In the genomic region with DNA sequence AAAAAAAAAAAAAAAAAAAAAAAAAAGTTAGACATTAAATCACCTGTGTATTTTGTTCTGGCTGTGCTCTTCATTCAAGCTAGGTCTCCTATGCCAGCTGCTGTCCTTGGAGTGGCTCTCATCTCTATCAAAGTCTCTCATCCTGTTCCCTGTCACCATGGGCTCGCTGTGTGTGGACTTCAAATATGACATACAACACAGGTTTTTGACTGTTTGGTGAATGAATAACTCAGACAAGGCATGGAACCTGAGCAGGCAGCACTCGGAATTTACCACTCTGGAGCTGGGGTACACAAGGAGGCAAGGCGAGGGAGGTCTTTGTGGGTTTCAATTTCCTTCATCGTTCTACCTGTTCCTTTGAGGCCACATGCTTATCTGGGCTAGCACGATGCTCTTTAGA, we compare ENCODE assay signal across 27 mouse cellular contexts. TPM values are rescaled to one million over a fixed set of nuclear protein-coding genes. Genes with fewer than 3 reads are reported as not detected.
A peak's percentile ranks its signal among the peaks of the same experiment; 100 is the strongest.
DNase-seq lines count a peak whose midpoint lies in the region; ATAC-seq and TF ChIP-seq lines count a peak whose summit lies in the region.
"Had no signal": no experiment of that assay in that cellular context is flagged by ENCODE, and none has a peak within 500 bp of the region (broad histone marks: within the 10 kb centered on the region; RNA-seq: fewer than 3 reads in every experiment).

No protein-coding gene starts in this region.

- H3K4me1 ChIP-seq in liver, embryonic 11.5 days (replicated peaks; ENCODE audit: control insufficient read depth, insufficient read depth, low read length): no peaks in the 10 kb centered on the region
- H3K4me1 ChIP-seq in liver, embryonic 12.5 days: no peaks in the 10 kb centered on the region
- H3K4me1 ChIP-seq in CH12.LX (ENCODE audit: control insufficient read depth in 1 of 2, insufficient read depth in 2 of 2): peaks cover 0 to 17% of the 10 kb centered on the region in 2 experiments; a peak in 2 of 4 replicates
- H3K4me1 ChIP-seq in midbrain, embryonic 11.5 days (ENCODE audit: control insufficient read depth, insufficient read depth, low read length): no peaks in the 10 kb centered on the region
- H3K4me1 ChIP-seq: embryonic facial prominence, embryonic 13.5 days; embryonic facial prominence, embryonic 15.5 days; forebrain, embryonic 10.5 days; forebrain, embryonic 12.5 days had no signal

- no peaks in the 10 kb centered on the region for H3K27me3 ChIP-seq in liver, embryonic 11.5 days (replicated peaks; ENCODE audit: control insufficient read depth, insufficient read depth, low read length)
- no peaks in the 10 kb centered on the region for H3K27me3 ChIP-seq in liver, embryonic 12.5 days (replicated peaks)
- H3K27me3 ChIP-seq in CH12.LX (replicated peaks): no peaks in the 10 kb centered on the region
- no peaks in the 10 kb centered on the region for H3K27me3 ChIP-seq in midbrain, embryonic 11.5 days (ENCODE audit: control insufficient read depth, insufficient read depth, low read length)
- H3K27me3 ChIP-seq: embryonic facial prominence, embryonic 13.5 days; embryonic facial prominence, embryonic 15.5 days; forebrain, embryonic 12.5 days had no signal

- H3K27ac ChIP-seq in liver, embryonic 11.5 days (ENCODE audit: low read depth, low read length): no peak overlapping the region
- no peak overlapping the region for H3K27ac ChIP-seq in liver, embryonic 12.5 days
- H3K27ac ChIP-seq in CH12.LX (ENCODE audit: insufficient read depth, low read depth): no peak overlapping the region
- no peak overlapping the region for H3K27ac ChIP-seq in midbrain, embryonic 11.5 days (ENCODE audit: low read depth, low read length)
- H3K27ac ChIP-seq: embryonic facial prominence, embryonic 13.5 days; embryonic facial prominence, embryonic 15.5 days; forebrain, embryonic 10.5 days; forebrain, embryonic 12.5 days had no signal

- no peak for TF ChIP-seq RAD21 in CH12.LX (IDR thresholded peaks at IDR 0.05; ENCODE audit: low read depth, low read length)

- no peak overlapping the region for H3K9ac ChIP-seq in liver, embryonic 11.5 days (ENCODE audit: low read depth, low read length)
- no peak overlapping the region for H3K9ac ChIP-seq in liver, embryonic 12.5 days
- H3K9ac ChIP-seq in CH12.LX (ENCODE audit: insufficient read depth, low read depth): no peak overlapping the region
- no peak overlapping the region for H3K9ac ChIP-seq in midbrain, embryonic 11.5 days (ENCODE audit: low read length)
- H3K9ac ChIP-seq: embryonic facial prominence, embryonic 13.5 days; embryonic facial prominence, embryonic 15.5 days; forebrain, embryonic 12.5 days had no signal

- no peaks in the 10 kb centered on the region for H3K79me2 ChIP-seq in CH12.LX (replicated peaks; ENCODE audit: control insufficient read depth, extremely low read depth, insufficient read depth, poor library complexity, severe bottlenecking)

- no peak for TF ChIP-seq EP300 in CH12.LX (IDR thresholded peaks at IDR 0.05; ENCODE audit: low read length)

- in situ Hi-C loops in CH12.LX (cut with MboI; ENCODE audit: low pct_ligation_motif_present, low pct_unique_long_range_greater_than_20kb, low sequenced_read_pairs): no loop called here

- no peaks in the 10 kb centered on the region for H3K36me3 ChIP-seq in liver, embryonic 11.5 days (ENCODE audit: control insufficient read depth, insufficient read depth, low read length)
- H3K36me3 ChIP-seq in liver, embryonic 12.5 days: no peaks in the 10 kb centered on the region
- H3K36me3 ChIP-seq in CH12.LX (replicated peaks in 1 of 2; ENCODE audit: control insufficient read depth in 1 of 2, insufficient read depth in 1 of 2, low read length in 1 of 2): no peaks in the 10 kb centered on the region
- H3K36me3 ChIP-seq in midbrain, embryonic 11.5 days (ENCODE audit: control insufficient read depth, insufficient read depth, low read length): no peaks in the 10 kb centered on the region
- H3K36me3 ChIP-seq: embryonic facial prominence, embryonic 13.5 days; embryonic facial prominence, embryonic 15.5 days; forebrain, embryonic 10.5 days; forebrain, embryonic 12.5 days; G1E had no signal

- WGBS in liver, embryonic 11.5 days: 83% methylated on average over 5 of the region's 5 CpGs
- WGBS in liver, embryonic 12.5 days (ENCODE audit: insufficient replicate concordance): 62% methylated on average over 5 of the region's 5 CpGs
- WGBS in midbrain, embryonic 11.5 days: 91% methylated on average over 5 of the region's 5 CpGs

- no peak for ATAC-seq in liver, embryonic 11.5 days (replicated peaks; ENCODE audit: low FRiP score)
- ATAC-seq in liver, embryonic 12.5 days: no peak
- ATAC-seq in midbrain, embryonic 11.5 days (ENCODE audit: low FRiP score): no peak
- ATAC-seq: activated CD4-positive, CD25-positive, alpha-beta regulatory T cell, adult 4 months; CD4-positive, CD25-positive, alpha-beta regulatory T cell, adult 4 months; forebrain, embryonic 14.5 days; forebrain, embryonic 16.5 days; Patski had no signal

- H3K4me3 ChIP-seq in liver, embryonic 11.5 days (ENCODE audit: low read depth, low read length): no peak overlapping the region
- no peak overlapping the region for H3K4me3 ChIP-seq in liver, embryonic 12.5 days
- H3K4me3 ChIP-seq in CH12.LX (replicated peaks in 1 of 3; ENCODE audit: low read depth in 2 of 3, low read length in 2 of 3, poor library complexity in 1 of 3): no peak overlapping the region
- no peak overlapping the region for H3K4me3 ChIP-seq in midbrain, embryonic 11.5 days (ENCODE audit: low read depth, low read length)
- H3K4me3 ChIP-seq: embryonic facial prominence, embryonic 13.5 days; embryonic facial prominence, embryonic 15.5 days; erythroblast, embryonic 14.5 days; forebrain, embryonic 10.5 days; forebrain, embryonic 12.5 days had no signal

- no peak for TF ChIP-seq CTCF in CH12.LX (conservative IDR thresholded peaks at IDR 0.05 in 1 of 2, IDR thresholded peaks at IDR 0.05 in 1 of 2; ENCODE audit: low read depth in 2 of 2, low read length in 2 of 2)

- H3K4me2 ChIP-seq in liver, embryonic 11.5 days: no peak overlapping the region
- H3K4me2 ChIP-seq in liver, embryonic 12.5 days: no peak overlapping the region
- no peak overlapping the region for H3K4me2 ChIP-seq in CH12.LX (ENCODE audit: insufficient read depth, low read depth, poor library complexity, severe bottlenecking)
- H3K4me2 ChIP-seq in midbrain, embryonic 11.5 days: no peak overlapping the region
- H3K4me2 ChIP-seq: embryonic facial prominence, embryonic 13.5 days; embryonic facial prominence, embryonic 15.5 days; forebrain, embryonic 12.5 days had no signal

- peak; percentile 57 for DNase-seq in heart, adult 11 months
- DNase-seq in heart, postnatal 25 days (ENCODE audit: low spot score): no peak
- DNase-seq in liver, embryonic 11.5 days (ENCODE audit: low spot score): peak; percentile 24
- DNase-seq in CH12.LX (ENCODE audit: extremely low read depth): no peak
- DNase-seq in midbrain, embryonic 11.5 days (ENCODE audit: low spot score, missing footprints): no peak
- DNase-seq: adrenal gland, adult 8-10 months; adrenal gland, postnatal 14 days; cerebellum, adult 11 months; cerebellum, adult 18-20 months; cerebellum, adult 8-10 months; cerebellum, adult 9-11 months; cerebellum, postnatal 14 days; cerebellum, postnatal 36 days; embryo, embryonic 11 days had no signal

- H3K9me3 ChIP-seq in liver, embryonic 11.5 days (ENCODE audit: control insufficient read depth, low read length): no peaks in the 10 kb centered on the region
- no peaks in the 10 kb centered on the region for H3K9me3 ChIP-seq in liver, embryonic 12.5 days (replicated peaks)
- no peaks in the 10 kb centered on the region for H3K9me3 ChIP-seq in CH12.LX (replicated peaks; ENCODE audit: low read length)
- H3K9me3 ChIP-seq in midbrain, embryonic 11.5 days (ENCODE audit: control insufficient read depth, low read length): no peaks in the 10 kb centered on the region
- H3K9me3 ChIP-seq: embryonic facial prominence, embryonic 13.5 days; embryonic facial prominence, embryonic 15.5 days; forebrain, embryonic 10.5 days; forebrain, embryonic 12.5 days; G1E had no signal

- dilution Hi-C loops in CH12.LX (cut with MboI; ENCODE audit: extremely low pct_ligation_motif_present, extremely low pct_unique_long_range_greater_than_20kb, low sequenced_read_pairs): no loop called here

- intact Hi-C loops in heart, postnatal 25 days (cut with DNase I): no loop called here

- TF ChIP-seq POLR2A in CH12.LX (IDR thresholded peaks at IDR 0.05; ENCODE audit: low read depth, low read length): no peak

TF ChIP-seq in CH12.LX, 34 proteins besides CTCF, POLR2A, EP300 and RAD21:
- peak; percentile 44; the same call in 1 of the 2 replicates for TF ChIP-seq ZNF384 (IDR thresholded peaks at IDR 0.05; ENCODE audit: low read depth, low read length)
- no peak for TF ChIP-seq MAX (IDR thresholded peaks at IDR 0.05; ENCODE audit: low read length)

RNA-seq across cellular contexts. Expression of gene Kcnk13, which starts 50.8 kb away (rescaled TPM):
- total RNA-seq in heart, postnatal 25 days (2021): under 1 TPM; 0.22 to 0.36 TPM
- 0.37 and 0.78 TPM in 2 replicates for polyA plus RNA-seq in liver, embryonic 11.5 days (2014; fragmentation: Nextera tagmentation; extraction: Ambion mirVana)
- polyA plus RNA-seq in liver, embryonic 12.5 days (2016; fragmentation: Nextera tagmentation; extraction: Ambion mirVana): 0.46 and 0.59 TPM in 2 replicates
- total RNA-seq in CH12.LX (2012; rRNA removed) (0.08 and 0.13 TPM in 2 replicates), CH12.LX (2014; rRNA removed) (not detected in 2 replicates)
- polyA plus RNA-seq in CH12.LX (2012; ENCODE audit: insufficient read length, low read depth): not detected in 2 replicates
- 0.15 and 0.18 TPM in 2 replicates for polyA plus RNA-seq in midbrain, embryonic 11.5 days (2014; fragmentation: Nextera tagmentation; extraction: Ambion mirVana)
- total RNA-seq: common myeloid progenitor, adult 5-6 weeks had no signal
- polyA plus RNA-seq: activated CD4-positive, CD25-positive, alpha-beta regulatory T cell, adult 4 months; CD4-positive, CD25-positive, alpha-beta regulatory T cell, adult 4 months; erythroblast, embryonic 14.5 days; G1E; Patski had no signal

Comparison
In these comparisons a context has a peak if more than half of its experiments do, and no peak if none do; other contexts are left out.
1. DNase-seq: peak in heart, adult 11 months (single experiment) and liver, embryonic 11.5 days (single experiment); none in heart, postnatal 25 days (single experiment), CH12.LX (single experiment) and midbrain, embryonic 11.5 days (single experiment).